Mouse (Mus musculus): ENCODE results near the gene Olfr671. TPM values are rescaled to one million over a fixed set of nuclear protein-coding genes. Genes with fewer than 3 reads are reported as not detected.

Gene Olfr671
- polyA plus RNA-seq, 1 experiment from 2014 or later, result not detected

Other genes starting within 250 kb of the Olfr671 start
- not detected in 2 replicates for gene Usp17le, start 201.7 kb downstream of the Olfr671 start, polyA plus RNA-seq (2014; fragmentation: Nextera tagmentation; extraction: Ambion mirVana)
- gene Usp17lb, start 136.5 kb downstream of the Olfr671 start, polyA plus RNA-seq (2014; fragmentation: Nextera tagmentation; extraction: Ambion mirVana), result not detected in 2 replicates
- not detected in 2 replicates for gene Usp17la, start 122.1 kb downstream of the Olfr671 start, polyA plus RNA-seq (2014; fragmentation: Nextera tagmentation; extraction: Ambion mirVana)
- gene Olfr665, start 101.1 kb downstream of the Olfr671 start, polyA plus RNA-seq (2014; fragmentation: Nextera tagmentation; extraction: Ambion mirVana), result not detected in 2 replicates
- not detected in 2 replicates for gene Olfr666, start 83.2 kb downstream of the Olfr671 start, polyA plus RNA-seq (2014; fragmentation: Nextera tagmentation; extraction: Ambion mirVana)
- not detected in 2 replicates for gene Olfr667, start 57.6 kb downstream of the Olfr671 start, polyA plus RNA-seq (2014; fragmentation: Nextera tagmentation; extraction: Ambion mirVana)
- gene Olfr668, start 51.1 kb downstream of the Olfr671 start, polyA plus RNA-seq (2014; fragmentation: Nextera tagmentation; extraction: Ambion mirVana), result not detected in 2 replicates
- not detected in 2 replicates for gene Olfr669, start 44.9 kb downstream of the Olfr671 start, polyA plus RNA-seq (2014; fragmentation: Nextera tagmentation; extraction: Ambion mirVana)
- not detected in 2 replicates for gene Olfr670, start 16.5 kb downstream of the Olfr671 start, polyA plus RNA-seq (2014; fragmentation: Nextera tagmentation; extraction: Ambion mirVana)
- gene Olfr672, start 22.9 kb upstream of the Olfr671 start, polyA plus RNA-seq (2014; fragmentation: Nextera tagmentation; extraction: Ambion mirVana), result not detected in 2 replicates
- not detected in 2 replicates for gene Olfr675, start 49.3 kb upstream of the Olfr671 start, polyA plus RNA-seq (2014; fragmentation: Nextera tagmentation; extraction: Ambion mirVana)
- gene Olfr676, start 53.6 kb upstream of the Olfr671 start, polyA plus RNA-seq (2014; fragmentation: Nextera tagmentation; extraction: Ambion mirVana), result not detected in 2 replicates
- gene Olfr677, start 72.2 kb upstream of the Olfr671 start, polyA plus RNA-seq (2014; fragmentation: Nextera tagmentation; extraction: Ambion mirVana), result not detected in 2 replicates
- gene Olfr678, start 85.3 kb upstream of the Olfr671 start, polyA plus RNA-seq (2014; fragmentation: Nextera tagmentation; extraction: Ambion mirVana), result not detected in 2 replicates
- not detected in 2 replicates for gene Olfr679, start 102.1 kb upstream of the Olfr671 start, polyA plus RNA-seq (2014; fragmentation: Nextera tagmentation; extraction: Ambion mirVana)
- gene Olfr680-ps1, start 113.7 kb upstream of the Olfr671 start, polyA plus RNA-seq (2014; fragmentation: Nextera tagmentation; extraction: Ambion mirVana), result not detected in 2 replicates
- not detected in 2 replicates for gene Olfr681, start 137.7 kb upstream of the Olfr671 start, polyA plus RNA-seq (2014; fragmentation: Nextera tagmentation; extraction: Ambion mirVana)
- not detected in 2 replicates for gene Olfr683, start 167.9 kb upstream of the Olfr671 start, polyA plus RNA-seq (2014; fragmentation: Nextera tagmentation; extraction: Ambion mirVana)
- not detected in 2 replicates for gene Olfr684, start 184.5 kb upstream of the Olfr671 start, polyA plus RNA-seq (2014; fragmentation: Nextera tagmentation; extraction: Ambion mirVana)
- not detected in 2 replicates for gene Olfr685, start 206.9 kb upstream of the Olfr671 start, polyA plus RNA-seq (2014; fragmentation: Nextera tagmentation; extraction: Ambion mirVana)
- gene Olfr686, start 228.4 kb upstream of the Olfr671 start, polyA plus RNA-seq (2014; fragmentation: Nextera tagmentation; extraction: Ambion mirVana), result not detected in 2 replicates

Data from forebrain, embryonic 14.5 days (tissue).